Mouse (Mus musculus) heart, adult 2 months (tissue): ENCODE data around the gene Dlg5. TPM values are rescaled to one million over a fixed set of nuclear protein-coding genes. Genes with fewer than 3 reads are reported as not detected.

Experiments used
- DNase-seq, 2 experiments: peaks; one replicate each; pipeline ENCODE4 v3.0.0; 2021
- H3K27ac ChIP-seq: fragments of 200-600 bp; 2 replicates; pipeline ENCODE4 v1.8.1; 2022
- H3K27me3 ChIP-seq: fragments of 200-500 bp; 2 replicates; pipeline ENCODE4 v1.6.1; 2012; ENCODE audit warnings: mild to moderate bottlenecking, low read length, inconsistent platforms, mixed read lengths; ENCODE audit not compliant: control insufficient read depth, insufficient read depth
- H3K36me3 ChIP-seq: fragments of 200-500 bp; 2 replicates; pipeline ENCODE4 v1.6.1; 2012; ENCODE audit warnings: low read length, inconsistent platforms; ENCODE audit not compliant: control insufficient read depth, insufficient read depth
- H3K4me1 ChIP-seq: fragments of 200-500 bp; 2 replicates; pipeline ENCODE4 v1.6.1; 2011; ENCODE audit warnings: low read length; ENCODE audit not compliant: control insufficient read depth, insufficient read depth
- H3K4me3 ChIP-seq: fragments of 200-600 bp; 2 replicates; pipeline ENCODE4 v1.8.1; 2022
- H3K79me2 ChIP-seq: fragments of 200-500 bp; replicated peaks from 2 replicates; pipeline ENCODE4 v1.6.1; 2012; ENCODE audit warnings: mild to moderate bottlenecking, inconsistent platforms, low read length, moderate library complexity, mixed read lengths; ENCODE audit not compliant: control insufficient read depth, insufficient read depth
- H3K9ac ChIP-seq: fragments of 200-500 bp; 2 replicates; pipeline ENCODE4 v1.6.1; 2012; ENCODE audit warnings: low read depth, mild to moderate bottlenecking, control low read depth, inconsistent platforms, low read length, mixed read lengths
- CTCF ChIP-seq: fragments of 200-600 bp; IDR thresholded peaks from 2 replicates; pipeline ENCODE4 v1.8.1; 2022; ENCODE audit warnings: antibody characterized with exemption, mild to moderate bottlenecking, moderate library complexity
- EP300 ChIP-seq: fragments of 200-500 bp; IDR thresholded peaks from 2 replicates; pipeline ENCODE4 v1.6.1; 2011; ENCODE audit warnings: low read depth, low read length, control low read depth; ENCODE audit not compliant: insufficient read depth
- POLR2A ChIP-seq: fragments of 200-500 bp; IDR thresholded peaks from 2 replicates; pipeline ENCODE4 v1.6.1; 2011; ENCODE audit warnings: mild to moderate bottlenecking, low read depth, low read length, control low read depth; ENCODE audit not compliant: insufficient read depth
- WGBS: fragments of 180-500 bp; shearing (Covaris S2); methylation state at CpG from one replicate; pipeline ENCODE4 v1.1.7; 2018; 5-methylcytosine and 5-hydroxymethylcytosine counted together
- intact Hi-C: fragments of 180-260 bp; cut with DNase I; formaldehyde crosslinking; loops from one replicate; pipeline ENCODE4 v1.15.1; 2025
- polyA plus RNA-seq: library from polyadenylated mRNA; depleted of rRNA; stranded (reverse); fragments of >200 nt; gene quantifications from 2 replicates; pipeline ENCODE4 v1.2.3, GENCODE M21; 2012
- total RNA-seq, 2 experiments: library from RNA; stranded (reverse); gene quantifications; 2 replicates each; pipeline ENCODE4 v1.2.3; 2021

The Dlg5 gene
- total and polyA plus RNA-seq, 3 experiments = 7.7 to 11.4 (median 7.7) TPM

DNA sequence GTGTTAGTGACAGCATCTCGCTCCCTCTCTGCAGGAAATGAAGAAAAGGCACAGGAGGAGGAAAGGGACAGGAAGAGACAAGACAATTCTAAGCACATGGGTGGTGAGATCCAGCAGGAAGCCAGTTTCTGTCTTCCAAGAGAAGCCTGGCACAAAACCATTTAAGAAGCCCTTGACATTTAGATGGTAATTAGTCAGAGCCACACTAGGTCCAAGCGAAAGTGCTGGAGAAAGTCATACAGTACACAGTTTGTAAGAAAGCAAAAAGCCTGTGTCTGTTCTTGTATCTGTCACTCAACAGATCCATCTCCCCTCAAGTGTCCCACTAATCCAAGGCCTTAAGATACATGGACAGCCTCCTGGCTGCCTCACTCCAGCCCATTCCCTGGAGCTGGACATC is 3.7 kb downstream of the Dlg5 start:
- WGBS = 87% methylated on average over 2 of the region's 2 CpGs
- no peaks in the 10 kb centered on the region for H3K27me3 ChIP-seq
- H3K9ac ChIP-seq = no peak overlapping the region
- no peak overlapping the region for H3K27ac ChIP-seq
- H3K4me1 ChIP-seq = no peaks in the 10 kb centered on the region
- H3K4me3 ChIP-seq = no peak overlapping the region
- TF ChIP-seq CTCF (no peak), EP300 (no peak)
- DNase-seq = no peak
- peaks cover 2% of the 10 kb centered on the region; the same call in 1 of the 2 replicates for H3K79me2 ChIP-seq
- intact Hi-C loops = no loop called here
- no peaks in the 10 kb centered on the region for H3K36me3 ChIP-seq

DNA sequence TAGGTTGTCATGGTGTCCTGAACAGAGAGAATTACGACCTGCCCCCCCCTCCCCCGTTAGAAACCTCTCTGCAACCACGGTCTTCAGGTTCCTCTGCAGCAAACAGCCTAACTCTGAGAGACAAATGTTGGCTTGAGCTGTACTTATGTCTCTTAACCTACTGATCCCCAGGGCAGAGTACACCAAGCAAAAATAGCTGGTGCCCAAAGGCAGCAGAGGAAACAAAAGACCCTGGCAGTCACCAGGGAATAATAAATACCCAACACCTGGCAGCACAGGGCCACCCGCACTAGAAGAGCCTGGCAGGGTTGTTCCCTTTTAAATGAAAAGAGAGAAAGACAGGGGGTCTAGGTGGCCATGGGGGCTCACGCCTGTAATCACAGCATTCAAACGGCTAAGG is 4.9 kb downstream of the Dlg5 start:
- intact Hi-C loops = no loop called here
- Histone ChIP-seq H3K4me3 (no peak overlapping the region), H3K27me3 (no peaks in the 10 kb centered on the region), H3K79me2 (peaks cover 2% of the 10 kb centered on the region; the same call in 1 of the 2 replicates), H3K4me1 (no peaks in the 10 kb centered on the region), H3K9ac (no peak overlapping the region), H3K27ac (no peak overlapping the region), H3K36me3 (no peaks in the 10 kb centered on the region)
- DNase-seq = no peak
- 86% methylated on average over 6 of the region's 6 CpGs for WGBS
- TF ChIP-seq CTCF = no peak
- TF ChIP-seq EP300 = no peak
- TF ChIP-seq POLR2A = no peak

DNA sequence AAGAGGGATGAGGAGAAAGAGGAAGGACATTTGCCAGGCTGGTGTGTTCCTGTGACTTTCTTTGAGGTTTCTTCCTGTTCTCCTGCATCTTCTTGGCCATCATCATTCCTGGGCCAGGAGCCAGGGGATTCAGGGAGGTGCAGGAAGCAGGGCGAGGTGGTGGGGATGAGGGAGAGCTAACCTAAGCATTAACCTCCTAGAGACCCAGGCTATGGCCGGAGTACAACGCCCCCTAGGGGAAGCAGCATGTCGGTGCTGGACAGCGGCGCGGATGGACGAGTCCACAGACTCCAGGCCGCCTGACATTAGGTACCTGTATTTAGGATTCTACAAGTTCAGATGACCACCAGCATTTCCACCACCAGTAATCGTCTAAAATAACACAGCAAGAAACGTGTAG is 6.1 kb downstream of the Dlg5 start:
- no peaks in the 10 kb centered on the region for H3K36me3 ChIP-seq
- intact Hi-C loops = no loop called here
- no peaks in the 10 kb centered on the region for H3K4me1 ChIP-seq

DNA sequence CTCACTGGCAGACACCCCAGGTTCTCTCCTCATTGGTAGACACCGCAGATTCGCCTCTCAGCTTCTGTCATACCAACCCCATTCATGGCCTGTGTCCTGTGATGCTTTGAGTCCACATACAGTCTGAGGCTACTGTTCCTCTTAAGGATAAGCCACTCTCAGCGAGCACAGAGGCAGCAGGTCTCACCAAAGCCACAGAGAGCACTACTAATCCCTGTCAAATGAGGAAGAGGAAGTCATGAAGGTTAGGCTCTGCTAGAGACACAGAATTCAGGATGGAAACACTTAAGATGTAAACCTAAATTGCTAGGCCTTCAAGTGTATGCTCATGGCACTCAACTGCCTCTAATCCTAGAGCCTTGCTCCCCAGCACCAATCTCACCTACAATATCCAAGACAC is 9.8 kb downstream of the Dlg5 start:
- peaks cover 3% of the 10 kb centered on the region for H3K79me2 ChIP-seq
- no peak overlapping the region for H3K4me3 ChIP-seq
- intact Hi-C loops = no loop called here
- H3K27ac ChIP-seq = no peak overlapping the region
- peaks cover 2% of the 10 kb centered on the region for H3K4me1 ChIP-seq
- TF ChIP-seq POLR2A (no peak), EP300 (no peak), CTCF (no peak)
- no peaks in the 10 kb centered on the region for H3K36me3 ChIP-seq
- H3K9ac ChIP-seq = no peak overlapping the region
- 88% methylated on average over 3 of the region's 3 CpGs for WGBS
- H3K27me3 ChIP-seq = no peaks in the 10 kb centered on the region
- DNase-seq = no peak

More for the DNA sequence above, 6.1 kb downstream of the Dlg5 start:
- Histone ChIP-seq H3K4me3 (no peak overlapping the region), H3K27ac (no peak overlapping the region), H3K27me3 (no peaks in the 10 kb centered on the region), H3K9ac (no peak overlapping the region), H3K79me2 (peaks cover 2% of the 10 kb centered on the region; the same call in 1 of the 2 replicates)
- no peak for DNase-seq
- 80% methylated on average over 11 of the region's 11 CpGs for WGBS
- TF ChIP-seq CTCF = peak; percentile 39
- no peak for TF ChIP-seq POLR2A
- no peak for TF ChIP-seq EP300

- WGBS = 70% methylated on average over 2 of the region's 2 CpGs
- no peak overlapping the region for H3K27ac ChIP-seq
- intact Hi-C loops = no loop called here
Observed at GRCm38 (mm10) chr14:24234411-24234810, 11.3 kb downstream of the Dlg5 start.

DNA sequence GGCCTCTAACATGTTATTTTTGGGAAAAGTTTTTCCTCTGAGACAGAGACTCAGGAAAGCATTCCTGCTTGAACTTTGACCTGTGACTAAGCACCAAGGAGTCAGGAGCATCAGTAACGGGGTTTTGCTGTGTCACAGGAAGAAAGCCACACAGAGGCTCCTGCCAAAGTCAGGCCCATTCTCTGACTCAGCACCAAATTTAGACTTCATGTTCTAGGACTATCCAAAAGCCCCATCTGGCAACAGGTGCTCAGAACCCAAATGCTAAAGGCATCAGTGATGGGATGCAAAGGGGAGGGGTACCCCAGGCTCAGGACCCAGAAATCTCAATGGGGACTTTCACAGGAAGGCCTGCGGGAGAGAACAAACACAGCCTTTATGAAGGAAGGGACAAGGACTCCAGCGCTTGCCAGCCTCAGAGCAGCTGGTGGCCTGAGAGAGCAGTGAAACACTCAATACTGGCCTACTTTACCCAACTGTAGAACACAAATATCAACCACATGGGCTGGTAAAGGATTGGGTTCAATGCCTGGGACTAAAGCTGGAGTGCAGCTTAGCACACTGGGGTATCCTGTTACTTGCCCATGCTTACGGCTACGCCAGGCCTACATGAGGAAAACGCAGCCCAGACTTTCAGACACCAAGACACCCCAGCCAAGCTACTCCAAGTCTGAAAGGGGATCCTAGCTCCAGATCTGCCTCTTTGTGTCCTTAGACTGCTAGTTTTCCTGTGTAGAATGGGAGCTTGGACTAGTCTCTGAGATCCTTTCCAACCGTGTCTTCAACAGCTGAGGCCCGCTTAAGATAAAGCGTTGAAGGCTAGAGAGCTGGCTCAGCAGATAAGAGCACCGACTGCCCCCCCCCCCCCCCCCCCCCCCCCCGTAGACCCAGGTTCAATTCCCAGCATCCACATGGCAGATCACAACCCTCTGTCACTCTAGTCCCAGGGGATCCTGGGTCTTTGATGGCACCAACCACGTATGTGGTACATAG is 12.8 kb downstream of the Dlg5 start:
- intact Hi-C loops = no loop called here
- no peak overlapping the region for H3K4me3 ChIP-seq
- 54% methylated on average over 12 of the region's 12 CpGs for WGBS
- H3K36me3 ChIP-seq = no peaks in the 10 kb centered on the region
- no peak overlapping the region for H3K9ac ChIP-seq
- peaks cover 5% of the 10 kb centered on the region; the same call in 1 of the 2 replicates for H3K79me2 ChIP-seq
- no peak for TF ChIP-seq CTCF
- no peak for TF ChIP-seq POLR2A
- TF ChIP-seq EP300 = no peak
- no peaks in the 10 kb centered on the region for H3K27me3 ChIP-seq
- no peak overlapping the region for H3K27ac ChIP-seq
- peak in 1 of 2 experiments; percentile 40 for DNase-seq
- H3K4me1 ChIP-seq = peaks cover 2% of the 10 kb centered on the region

More at GRCm38 (mm10) chr14:24234411-24234810, 11.3 kb downstream of the Dlg5 start:
- H3K27me3 ChIP-seq = no peaks in the 10 kb centered on the region
- DNase-seq = no peak
- TF ChIP-seq EP300 (no peak), POLR2A (no peak), CTCF (no peak)
- H3K4me1 ChIP-seq = peaks cover 2% of the 10 kb centered on the region
- H3K9ac ChIP-seq = no peak overlapping the region
- H3K36me3 ChIP-seq = no peaks in the 10 kb centered on the region
- no peak overlapping the region for H3K4me3 ChIP-seq
- peaks cover 5% of the 10 kb centered on the region; the same call in 1 of the 2 replicates for H3K79me2 ChIP-seq
